ENCODE assay signal across 13 mouse cellular contexts in the genomic region with DNA sequence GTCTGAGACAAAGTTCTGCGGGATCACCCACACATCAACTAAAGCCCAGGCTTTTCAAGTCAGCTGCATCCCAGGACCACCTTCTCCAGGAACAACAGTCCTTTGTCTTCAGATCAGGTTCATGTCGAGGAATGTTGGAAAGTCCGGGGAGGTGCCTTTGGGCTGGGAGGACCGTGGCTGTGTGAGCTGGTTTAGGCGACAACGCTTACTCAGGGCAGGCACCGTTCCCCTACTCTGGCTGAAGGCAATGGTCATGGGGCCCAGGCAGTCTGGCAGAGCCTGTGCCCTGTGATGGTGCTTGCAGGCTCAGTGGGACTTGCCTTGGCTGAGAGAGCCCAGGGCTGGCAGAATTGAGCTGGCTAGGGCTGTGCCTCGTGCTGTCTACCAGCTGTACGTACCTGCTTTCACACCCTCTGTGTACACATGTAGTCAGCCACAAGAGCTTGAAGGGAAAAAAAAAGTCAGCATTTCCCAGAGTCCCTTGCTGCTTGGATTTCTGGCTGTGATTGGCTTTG.
"Had no signal": no experiment of that assay in that cellular context is flagged by ENCODE, and none has a peak within 500 bp of the region (broad histone marks: within the 10 kb centered on the region; RNA-seq: fewer than 3 reads in every experiment).

No protein-coding gene starts in this region.

- DNase-seq: kidney, postnatal 25 days; layer of hippocampus, adult 9-11 months; layer of hippocampus, postnatal 36 days; liver, postnatal 0 days; lung, embryonic 14.5 days; midbrain, embryonic 14.5 days; thymus, adult 18-20 months; thymus, postnatal 36 days had no signal

- H3K9me3 ChIP-seq: limb, embryonic 12.5 days; limb, embryonic 15.5 days had no signal

- ATAC-seq: liver, postnatal 0 days; lung, postnatal 0 days had no signal

- H3K36me3 ChIP-seq: limb, embryonic 12.5 days; limb, embryonic 15.5 days had no signal

- H3K4me1 ChIP-seq: limb, embryonic 12.5 days had no signal

- H3K4me3 ChIP-seq: layer of hippocampus, adult 2 months; left cerebral cortex, adult 2 months; limb, embryonic 12.5 days; limb, embryonic 15.5 days had no signal

- H3K27me3 ChIP-seq: limb, embryonic 12.5 days; limb, embryonic 15.5 days had no signal
